Mouse (Mus musculus): ENCODE results near the gene Pex14.

The Pex14 gene

DNA sequence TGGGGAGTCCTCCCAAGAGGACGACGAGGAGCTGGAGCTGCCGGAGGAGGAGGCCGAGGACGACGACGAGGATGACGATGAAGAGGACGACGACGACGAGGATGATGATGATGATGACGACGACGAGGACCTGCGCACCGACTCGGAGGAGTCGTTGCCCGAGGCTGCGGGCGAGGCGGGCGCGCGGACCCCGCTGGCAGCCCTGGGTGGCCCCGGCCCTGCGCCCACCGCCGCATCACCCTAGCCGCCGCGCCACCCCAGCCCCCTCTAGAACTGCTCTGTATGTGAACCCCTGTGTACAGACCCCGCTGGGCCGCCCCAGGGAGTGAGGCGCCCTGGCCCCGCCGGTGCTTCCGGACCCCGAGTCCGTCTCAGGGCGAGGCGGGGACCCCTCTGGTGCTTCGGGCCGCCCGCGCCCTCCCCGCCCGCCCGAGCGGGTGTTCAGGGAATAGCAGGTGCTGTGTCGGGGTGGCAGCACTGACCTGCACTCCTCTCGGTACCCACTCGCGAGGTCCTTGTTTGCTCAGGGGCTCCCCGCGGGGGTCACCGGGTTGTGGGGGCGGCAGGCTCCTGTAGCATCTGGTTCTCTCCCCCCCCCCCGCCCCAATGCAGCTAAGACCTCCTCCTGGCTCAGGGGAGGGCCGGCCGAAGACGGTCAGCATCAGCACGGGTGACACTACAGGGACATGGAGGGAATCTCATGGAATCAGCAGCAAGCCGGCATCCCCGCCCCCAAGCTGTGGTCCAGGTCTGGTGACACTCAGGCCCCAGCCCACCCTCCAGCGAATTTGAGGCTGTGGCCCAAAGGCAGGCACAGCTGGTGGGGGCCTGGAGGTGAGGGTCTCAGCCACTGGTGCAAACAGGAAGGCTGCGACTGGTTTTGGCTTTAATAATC lies 147.1 kb downstream of the Pex14 start:
- DNase-seq (ENCODE audit: low read depth, low spot score): no peak

DNA sequence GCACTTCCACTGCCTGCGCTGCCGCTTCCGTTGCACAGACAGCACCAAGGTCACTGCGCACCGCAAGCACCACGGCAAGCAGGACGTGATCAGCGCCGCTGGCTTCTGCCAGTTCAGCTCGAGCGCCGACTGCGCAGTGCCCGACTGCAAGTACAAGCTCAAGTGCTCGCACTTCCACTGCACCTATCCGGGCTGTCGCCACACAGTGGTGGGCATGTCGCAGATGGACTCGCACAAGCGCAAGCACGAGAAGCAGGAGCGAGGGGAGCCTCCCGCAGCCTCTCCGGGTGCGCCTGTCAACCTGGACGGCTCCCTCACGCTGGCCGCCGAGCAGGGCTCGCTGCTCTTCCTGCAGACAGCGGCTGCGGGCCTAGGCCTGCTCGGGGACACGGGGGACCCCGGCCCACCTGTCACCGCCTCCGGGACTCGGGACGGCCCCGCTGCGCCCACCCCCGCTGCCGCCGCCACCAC lies 147.8 kb downstream of the Pex14 start:
- peak; percentile 62 for DNase-seq (ENCODE audit: low read depth, low spot score)

DNA sequence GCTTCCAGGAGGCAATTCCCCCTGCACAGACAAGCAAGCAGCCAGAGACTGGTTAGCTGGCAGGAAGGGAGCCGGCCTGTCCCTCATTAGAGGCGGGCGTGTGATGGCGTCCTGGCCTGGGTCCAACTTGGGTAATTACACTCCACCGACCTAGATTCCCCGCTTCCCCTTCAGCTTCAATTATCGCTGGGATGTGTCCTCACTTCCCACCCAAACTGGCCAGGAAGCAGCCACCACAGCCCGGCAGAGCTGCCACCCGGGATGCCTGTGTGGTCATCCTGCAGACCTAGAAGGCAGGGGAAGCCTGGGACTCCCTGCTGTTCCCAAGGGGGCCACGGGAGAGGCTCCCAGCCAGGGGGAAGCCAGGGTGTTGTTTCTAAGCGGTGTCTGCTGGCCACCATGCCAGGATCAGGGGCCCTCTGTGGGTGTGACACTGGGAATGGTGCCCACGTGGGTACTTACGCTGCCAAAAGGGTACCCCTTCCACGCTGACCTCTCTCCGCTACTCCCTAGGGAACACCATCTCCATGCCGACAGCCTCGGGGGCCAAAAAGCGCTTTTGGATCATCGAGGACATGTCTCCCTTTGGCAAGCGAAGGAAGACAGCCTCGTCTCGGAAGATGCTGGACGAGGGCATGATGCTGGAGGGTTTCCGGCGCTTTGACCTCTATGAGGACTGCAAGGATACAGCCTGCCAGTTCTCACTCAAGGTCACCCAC lies 148.6 kb downstream of the Pex14 start:
- DNase-seq (ENCODE audit: low read depth, low spot score): no peak

DNA sequence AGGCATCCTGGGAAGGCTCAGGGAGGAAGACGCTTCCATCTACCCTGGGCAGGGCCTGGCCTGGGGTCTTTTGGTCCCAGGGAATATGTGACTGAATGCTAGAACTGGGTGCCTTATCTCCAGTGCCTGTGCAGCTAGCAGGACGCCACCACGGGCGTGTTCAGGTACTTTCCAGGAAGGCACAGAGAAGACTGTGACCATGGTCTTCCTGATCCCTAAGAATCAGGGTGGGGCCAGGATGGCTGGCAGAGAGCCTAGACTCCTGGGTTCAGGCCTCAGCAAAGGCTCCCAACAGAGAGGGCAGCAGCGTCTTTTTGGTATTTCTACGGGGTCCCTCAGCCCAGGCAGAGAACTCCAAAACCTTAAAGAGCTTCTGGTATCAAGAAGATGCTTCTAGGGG lies 149.2 kb downstream of the Pex14 start:
- DNase-seq (ENCODE audit: low read depth, low spot score): no peak

DNA sequence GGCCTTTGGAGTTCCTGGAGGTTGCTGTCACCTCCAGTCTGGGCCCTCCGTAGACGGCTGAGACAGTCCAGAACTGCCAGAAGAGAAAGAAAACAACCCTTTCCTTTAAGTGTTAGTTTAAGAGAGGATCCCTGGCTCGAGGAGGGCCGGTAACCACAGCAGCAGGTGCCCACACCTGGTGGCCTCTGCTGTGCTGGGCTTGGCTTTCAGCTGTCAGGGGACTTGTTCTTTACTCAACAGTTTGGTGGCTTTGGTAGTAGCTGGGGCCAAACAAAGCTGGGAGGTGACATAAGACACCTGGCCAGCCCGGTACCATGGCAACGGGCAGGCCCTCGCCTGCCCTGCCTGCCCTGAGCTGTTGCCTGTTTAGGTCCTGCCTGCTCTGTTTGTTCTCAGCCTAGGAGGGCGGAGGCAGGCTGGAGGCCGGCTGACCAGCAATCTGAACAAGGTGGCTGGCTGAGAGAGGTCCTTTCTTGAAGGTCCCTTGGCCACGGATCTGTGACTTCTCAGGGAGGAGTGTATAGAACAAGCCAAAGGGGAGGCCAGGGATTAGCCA lies 151.8 kb downstream of the Pex14 start:
- DNase-seq (ENCODE audit: low read depth, low spot score): no peak

DNA sequence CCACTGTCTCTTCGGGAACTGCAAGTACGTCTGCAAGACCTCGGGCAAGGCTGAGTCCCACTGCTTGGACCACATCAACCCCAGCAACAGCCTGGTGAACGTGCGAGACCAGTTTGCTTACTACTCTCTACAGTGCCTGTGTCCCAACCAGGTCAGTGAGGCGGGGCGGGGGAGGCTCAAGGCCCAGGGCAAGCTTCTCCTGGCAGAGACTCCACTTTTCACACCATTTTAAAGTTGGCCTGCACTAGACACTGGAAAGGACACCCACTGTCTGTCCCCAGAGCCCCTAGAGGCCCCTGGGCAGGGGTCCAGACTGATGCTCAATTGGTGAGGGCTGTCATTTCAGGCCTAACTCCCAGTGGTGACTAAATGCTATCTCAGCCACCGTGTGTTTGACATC lies 153.6 kb downstream of the Pex14 start:
- DNase-seq (ENCODE audit: low read depth, low spot score): no peak

DNA sequence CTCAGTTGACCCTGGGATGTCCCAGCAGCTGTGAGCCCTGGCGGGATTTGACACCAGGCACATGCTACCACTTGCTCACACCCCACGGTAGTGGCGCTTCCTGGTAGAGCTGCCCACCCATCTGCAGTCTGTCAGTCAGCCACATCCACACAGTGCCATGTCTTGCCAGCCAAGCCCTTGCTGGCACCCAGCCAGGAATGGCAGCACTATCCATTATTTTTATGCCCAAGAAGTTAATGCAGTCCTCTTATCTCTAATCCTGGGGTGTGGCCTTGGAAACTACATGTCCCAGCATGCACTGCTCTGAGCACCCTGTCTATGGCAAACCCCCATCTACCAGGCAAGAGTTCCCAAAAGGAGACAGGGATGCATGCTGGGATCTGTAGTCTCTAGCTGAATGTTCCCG lies 154.2 kb downstream of the Pex14 start:
- peak; percentile 88 for DNase-seq (ENCODE audit: low read depth, low spot score)

DNA sequence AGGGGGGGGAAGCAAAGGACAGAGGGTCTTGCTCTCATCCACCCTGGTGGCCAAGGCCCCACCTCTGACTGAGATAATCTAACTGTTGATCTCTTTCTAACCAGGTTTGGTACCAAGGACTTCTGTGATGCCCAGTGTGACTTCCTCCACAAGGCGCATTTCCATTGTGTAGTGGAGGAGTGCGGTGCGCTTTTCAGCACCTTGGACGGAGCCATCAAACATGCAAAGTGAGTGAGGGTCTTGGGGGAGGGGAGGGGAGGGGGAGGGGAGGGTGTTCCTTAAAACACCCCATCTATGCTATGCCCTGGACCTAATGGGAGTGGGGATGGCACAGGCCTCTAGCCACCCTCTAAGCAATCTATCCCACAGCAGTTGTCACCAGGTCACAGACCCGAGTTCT lies 156.6 kb downstream of the Pex14 start:
- peak; percentile 38 for DNase-seq (ENCODE audit: low read depth, low spot score)

DNA sequence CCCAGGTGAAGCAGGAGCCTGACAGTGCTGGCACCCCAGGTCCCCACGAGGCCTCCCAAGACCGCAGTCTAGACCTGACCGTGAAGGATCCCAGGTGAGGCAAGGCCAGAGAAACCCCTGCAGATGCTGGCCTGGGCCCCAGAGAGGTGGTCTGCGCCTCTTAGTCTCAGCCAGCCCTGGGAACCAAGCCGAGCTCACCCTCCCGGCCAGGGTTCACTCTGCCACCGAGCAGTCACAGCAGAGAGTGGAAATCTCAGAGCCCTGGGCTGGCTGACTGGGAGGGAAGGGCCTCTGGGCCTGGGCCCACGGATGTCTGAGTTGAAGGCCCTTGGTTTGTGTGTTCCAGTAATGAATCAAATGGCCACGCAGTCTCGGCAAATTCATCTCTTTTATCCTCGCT lies 158.4 kb downstream of the Pex14 start:
- DNase-seq (ENCODE audit: low read depth, low spot score): no peak

DNA sequence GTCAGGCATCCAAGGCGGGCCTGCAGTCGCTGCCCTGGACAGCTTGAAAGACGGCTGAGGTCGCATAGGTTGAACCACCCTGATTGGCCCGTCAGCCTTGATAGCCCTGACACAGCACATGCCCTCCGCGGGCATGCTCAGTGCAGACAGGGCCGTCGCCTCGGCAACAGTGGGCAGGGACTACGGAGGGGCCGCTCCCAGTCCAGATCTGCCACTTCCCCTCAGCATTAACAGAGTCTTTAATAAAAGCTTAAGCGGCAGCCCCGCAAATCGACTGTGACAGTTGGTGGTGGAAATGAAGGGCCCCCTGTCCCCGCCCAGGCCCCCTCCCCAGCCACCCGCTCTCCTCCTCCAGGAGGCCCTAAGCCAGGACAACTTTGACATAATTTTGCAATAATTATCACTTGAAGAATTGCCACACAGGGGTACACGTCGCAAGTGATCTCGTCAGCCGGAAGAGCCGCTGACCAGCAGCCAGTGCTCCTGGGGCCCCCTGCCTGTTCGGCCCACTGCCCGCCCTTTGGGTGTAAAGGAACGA lies 158.9 kb downstream of the Pex14 start:
- DNase-seq (ENCODE audit: low read depth, low spot score): peak; percentile 67

DNA sequence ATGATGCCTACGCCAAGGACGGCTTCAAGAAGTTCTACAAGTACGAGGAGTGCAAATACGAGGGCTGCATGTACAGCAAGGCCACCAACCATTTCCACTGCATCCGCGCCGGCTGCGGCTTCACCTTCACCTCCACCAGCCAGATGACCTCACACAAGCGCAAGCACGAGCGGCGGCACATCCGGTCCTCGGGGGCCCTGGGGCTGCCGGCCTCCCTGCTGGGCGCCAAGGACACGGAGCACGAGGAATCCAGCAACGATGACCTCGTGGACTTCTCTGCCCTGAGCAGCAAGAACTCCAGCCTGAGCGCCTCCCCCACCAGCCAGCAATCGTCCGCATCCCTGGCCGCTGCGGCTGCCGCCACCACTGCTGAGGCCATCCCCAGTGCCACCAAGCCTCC lies 161.1 kb downstream of the Pex14 start:
- DNase-seq (ENCODE audit: low read depth, low spot score): no peak

DNA sequence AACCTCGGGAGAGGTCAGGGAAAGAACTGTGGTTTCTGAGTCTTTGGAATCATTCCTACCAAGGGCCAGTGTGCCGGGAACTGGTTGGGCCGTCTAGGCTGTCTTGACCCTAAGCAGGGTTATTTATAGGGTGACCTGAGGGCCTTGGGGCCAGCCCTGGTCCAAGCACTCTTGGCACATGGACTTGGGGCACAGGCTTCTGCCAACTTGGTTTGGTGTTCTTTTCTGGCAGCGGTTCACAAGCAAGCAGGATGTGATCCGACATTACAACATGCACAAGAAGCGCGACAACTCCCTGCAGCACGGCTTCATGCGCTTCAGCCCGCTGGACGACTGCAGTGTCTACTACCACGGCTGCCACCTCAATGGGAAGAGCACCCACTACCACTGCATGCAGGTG lies 162.9 kb downstream of the Pex14 start:
- DNase-seq (ENCODE audit: low read depth, low spot score): no peak

DNA sequence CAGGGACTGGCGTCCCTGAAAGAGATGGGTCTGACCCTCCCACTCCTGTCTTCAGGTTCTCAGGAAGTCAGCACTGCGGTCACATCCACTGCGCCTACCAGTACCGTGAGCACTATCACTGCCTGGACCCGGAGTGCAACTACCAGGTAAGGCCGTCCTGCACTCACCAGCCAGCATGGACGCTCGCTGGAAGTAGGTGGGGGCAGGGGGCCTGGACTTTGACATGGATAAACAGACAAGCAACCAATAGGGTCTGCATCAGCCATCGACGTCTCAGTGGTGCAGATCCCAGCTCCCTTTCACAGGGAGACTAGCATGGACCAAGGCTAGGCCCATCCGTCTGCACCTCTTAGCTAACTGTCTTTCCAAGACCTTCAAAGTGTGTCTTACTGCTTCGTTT lies 163.6 kb downstream of the Pex14 start:
- DNase-seq (ENCODE audit: low read depth, low spot score): no peak

DNA sequence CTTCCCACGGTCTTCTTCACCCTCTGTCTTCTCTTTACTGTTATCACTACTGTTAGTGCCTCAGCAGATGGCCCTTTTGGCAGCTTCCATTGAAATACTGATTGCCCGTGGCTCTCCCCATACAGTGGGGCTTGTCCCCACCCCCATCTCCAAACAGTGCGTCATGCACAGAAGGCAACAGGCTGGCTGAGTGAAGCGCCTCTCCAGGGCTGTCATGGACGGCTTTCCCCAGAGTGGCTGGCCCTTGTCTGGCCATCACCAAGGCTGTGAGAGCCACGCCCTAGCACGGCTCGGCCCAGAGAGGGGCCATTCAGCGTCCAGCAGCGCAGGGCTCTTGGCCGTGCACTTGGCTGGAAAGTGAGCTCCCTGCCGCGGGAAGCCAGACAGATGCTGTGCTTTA lies 164.5 kb downstream of the Pex14 start:
- no peak for DNase-seq (ENCODE audit: low read depth, low spot score)

DNA sequence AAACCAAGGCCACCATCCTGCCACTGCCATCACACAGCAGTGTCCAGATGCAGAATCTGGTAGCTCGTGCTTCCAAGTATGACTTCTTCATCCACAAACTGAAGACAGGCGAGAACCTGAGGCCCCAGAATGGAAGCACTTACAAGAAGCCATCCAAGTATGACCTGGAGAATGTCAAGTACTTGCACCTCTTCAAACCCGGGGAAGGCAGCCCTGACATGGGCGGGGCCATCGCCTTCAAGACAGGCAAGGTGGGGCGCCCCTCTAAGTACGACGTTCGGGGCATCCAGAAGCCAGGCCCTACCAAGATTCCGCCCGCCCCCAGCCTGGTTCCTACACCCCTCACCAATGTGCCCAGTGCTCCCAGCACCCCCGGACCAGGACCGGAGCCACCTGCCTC lies 166.6 kb downstream of the Pex14 start:
- no peak for DNase-seq (ENCODE audit: low read depth, low spot score)

DNA sequence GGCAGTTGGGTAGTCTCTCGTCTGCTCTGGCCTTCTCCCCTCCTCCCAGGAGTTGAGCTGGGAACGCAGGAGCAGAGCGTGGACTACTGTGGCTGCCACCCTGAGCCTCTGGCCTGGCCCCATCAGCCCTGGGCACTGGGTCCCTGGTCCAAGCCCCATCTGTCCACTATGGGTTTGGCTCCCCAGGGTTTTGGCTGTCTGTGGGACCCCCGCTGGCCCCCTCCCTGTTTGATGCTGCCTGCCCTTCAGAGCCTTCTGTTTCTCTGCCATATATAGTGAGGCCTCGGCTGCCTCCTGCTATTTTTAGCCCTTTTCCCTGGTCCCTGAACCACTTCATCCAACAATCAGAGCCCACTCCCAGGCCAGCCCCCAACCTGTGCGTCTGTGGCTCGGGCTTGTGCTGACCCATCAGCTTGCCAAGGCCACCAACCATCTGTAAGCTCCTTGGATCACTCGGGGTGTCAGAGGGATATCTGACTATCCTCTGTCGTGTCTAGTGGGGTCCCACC lies 168.9 kb downstream of the Pex14 start:
- DNase-seq (ENCODE audit: low read depth, low spot score): no peak

DNA sequence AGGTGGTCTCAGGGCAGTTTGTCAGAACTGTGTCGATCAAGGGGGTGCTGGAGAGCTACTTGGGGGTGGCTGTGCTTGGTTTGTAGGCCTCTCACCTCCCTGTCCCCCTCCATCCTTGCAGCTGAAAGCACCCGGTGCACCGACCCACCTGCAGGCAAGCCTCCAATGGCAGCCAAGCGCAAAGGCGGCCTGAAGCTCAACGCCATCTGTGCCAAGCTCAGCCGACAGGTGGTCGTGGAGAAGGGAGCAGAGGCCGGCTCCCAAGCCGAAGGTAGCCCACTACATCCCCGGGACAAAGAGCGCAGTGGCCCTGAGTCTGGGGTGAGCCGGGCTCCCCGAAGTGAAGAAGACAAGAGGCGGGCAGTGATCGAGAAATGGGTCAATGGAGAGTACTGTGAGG lies 170.8 kb downstream of the Pex14 start:
- DNase-seq (ENCODE audit: low read depth, low spot score): no peak

DNA sequence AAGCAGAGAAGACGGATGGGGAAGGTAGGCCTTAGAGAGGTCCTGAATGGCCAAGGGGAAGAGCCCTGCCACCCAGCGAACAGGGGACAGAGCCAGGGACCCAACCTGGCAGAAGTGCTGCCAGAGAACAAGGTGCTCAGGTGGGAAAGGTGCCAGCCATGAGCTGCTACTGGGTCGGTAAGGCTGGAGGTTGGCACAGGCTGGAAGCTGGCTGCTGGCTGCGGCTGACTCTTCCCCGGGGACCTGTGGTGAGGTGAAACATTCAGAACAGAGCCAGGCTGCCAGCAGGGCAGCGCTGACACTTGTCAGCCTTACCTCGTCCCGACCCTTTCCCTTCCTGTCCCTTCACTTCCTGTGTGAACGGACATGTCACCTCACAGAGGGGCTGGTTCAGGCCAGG lies 171.4 kb downstream of the Pex14 start:
- no peak for DNase-seq (ENCODE audit: low read depth, low spot score)

DNA sequence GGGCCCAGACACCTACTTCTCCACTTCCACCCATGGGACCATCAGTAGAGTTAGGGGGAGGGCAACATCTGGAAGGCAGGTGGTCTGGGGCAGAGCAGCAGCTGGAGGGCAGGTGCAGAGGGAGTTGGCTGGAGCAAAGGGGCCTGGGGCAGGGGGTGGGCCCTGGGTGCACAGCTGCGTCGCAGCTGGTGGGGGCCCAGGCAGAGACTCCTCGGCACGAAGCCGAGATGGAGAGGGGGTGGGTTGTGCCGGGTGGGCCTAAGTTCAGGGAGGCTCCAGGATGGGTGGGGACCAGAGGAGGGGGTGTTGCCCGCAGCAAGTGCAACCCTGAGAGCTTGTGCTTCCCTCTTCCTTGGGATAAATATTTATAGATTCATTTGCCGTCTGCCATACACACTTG lies 173.2 kb downstream of the Pex14 start:
- no peak for DNase-seq (ENCODE audit: low read depth, low spot score)

DNA sequence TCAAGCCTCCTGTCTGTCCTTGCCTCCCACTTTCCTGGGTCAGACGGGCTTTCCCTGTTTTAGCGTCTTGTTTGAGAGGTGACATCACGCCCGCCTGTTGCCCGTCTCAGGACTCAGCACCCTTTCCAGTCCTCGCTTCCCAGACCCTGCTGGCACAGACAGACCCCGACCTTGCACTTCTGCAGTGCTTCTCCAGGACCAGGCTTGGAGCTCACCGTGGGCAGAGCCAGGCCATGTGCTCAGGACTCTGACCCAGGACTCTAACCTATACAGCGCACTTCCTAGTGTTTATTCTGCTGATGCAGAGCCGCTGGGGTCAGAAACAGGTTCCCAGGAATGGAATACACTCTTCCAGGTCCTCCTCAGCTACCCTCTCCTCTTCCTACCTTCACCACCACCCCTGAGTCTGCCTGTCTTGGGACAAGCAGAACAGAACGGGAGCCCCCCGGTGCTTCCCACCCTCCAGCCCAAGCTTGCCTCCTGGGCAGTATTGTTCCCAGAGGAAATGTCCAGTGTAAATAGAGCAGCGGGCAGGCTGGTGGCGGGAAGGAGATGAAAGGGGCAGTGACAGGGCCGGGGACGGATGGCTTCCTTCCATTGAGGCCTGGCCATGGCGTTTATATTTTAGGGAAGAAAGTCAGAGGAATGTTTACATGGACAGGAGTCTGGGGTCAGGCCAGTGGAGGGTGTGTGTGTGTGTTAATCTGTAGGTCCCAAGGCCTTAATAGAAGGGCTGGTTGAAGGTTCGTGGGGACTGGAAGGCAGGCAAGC lies 173.9 kb downstream of the Pex14 start:
- DNase-seq (ENCODE audit: low read depth, low spot score): no peak

DNA sequence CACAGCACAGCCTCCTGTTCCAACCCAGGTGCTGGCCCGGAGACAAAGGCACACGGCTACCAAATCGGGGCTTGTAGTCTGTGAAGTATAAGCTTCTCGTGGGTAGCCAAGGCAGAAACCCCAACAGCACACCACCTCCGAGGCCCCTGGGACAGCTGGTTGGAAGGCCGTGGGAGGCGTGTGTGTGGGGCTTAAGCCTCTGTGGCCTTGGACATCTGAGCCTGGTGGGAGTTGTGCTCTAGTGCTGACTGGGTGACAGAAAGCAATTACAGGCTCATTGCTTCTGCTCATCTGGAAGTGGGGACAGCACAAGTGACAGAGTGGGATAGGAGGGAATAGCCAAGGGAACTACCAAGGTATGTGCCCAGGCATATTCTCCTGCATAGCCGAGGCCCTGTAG lies 175.7 kb downstream of the Pex14 start:
- no peak for DNase-seq (ENCODE audit: low read depth, low spot score)

Data from R1 (cell line).